Mouse (Mus musculus) heart, embryonic 16.5 days (tissue): ENCODE data around the gene Icosl. TPM values are rescaled to one million over a fixed set of nuclear protein-coding genes. Genes with fewer than 3 reads are reported as not detected.
"Not testable (repeated sequence)": the region's sequence is repeated elsewhere in the genome, so short reads cannot be mapped to it uniquely, and the experiment has no call there.

ENCODE experiments used
- ATAC-seq: fragments of 200-750 bp; cut with Nextera tagmentation; replicated peaks from 2 replicates; pipeline ENCODE4 v1.8.0; 2017; ENCODE audit warnings: moderate number of reproducible peaks; ENCODE audit not compliant: insufficient read depth, low FRiP score; ENCODE audit errors: extremely low read depth
- H3K27ac ChIP-seq: fragments of 300-500 bp; sonication (generic); 2 replicates; pipeline ENCODE4 v1.5.1; 2014; ENCODE audit warnings: mild to moderate bottlenecking, low read length, control low read depth, moderate library complexity
- H3K27me3 ChIP-seq: fragments of 300-500 bp; sonication (generic); 2 replicates; pipeline ENCODE4 v1.6.1; 2014; ENCODE audit warnings: low read length, mixed read lengths; ENCODE audit not compliant: control insufficient read depth, insufficient read depth
- H3K36me3 ChIP-seq: fragments of 300-500 bp; sonication (generic); 2 replicates; pipeline ENCODE4 v1.6.1; 2014; ENCODE audit not compliant: control insufficient read depth, insufficient read depth
- H3K4me1 ChIP-seq: fragments of 300-500 bp; sonication (generic); 2 replicates; pipeline ENCODE4 v1.6.1; 2014; ENCODE audit warnings: low read length, mixed read lengths; ENCODE audit not compliant: control insufficient read depth, insufficient read depth
- H3K4me2 ChIP-seq: fragments of 300-500 bp; sonication (generic); 2 replicates; pipeline ENCODE4 v1.6.1; 2014; ENCODE audit warnings: low read depth, mild to moderate bottlenecking, control low read depth, low read length
- H3K4me3 ChIP-seq: fragments of 300-500 bp; sonication (generic); 2 replicates; pipeline ENCODE4 v1.5.1; 2014; ENCODE audit warnings: mild to moderate bottlenecking, control low read depth, low read length
- H3K9ac ChIP-seq: fragments of 300-500 bp; sonication (generic); 2 replicates; pipeline ENCODE4 v1.6.1; 2014; ENCODE audit warnings: low read length, control low read depth
- H3K9me3 ChIP-seq: fragments of 300-500 bp; sonication (generic); replicated peaks from 2 replicates; pipeline ENCODE4 v1.6.1; 2016; ENCODE audit warnings: low read length; ENCODE audit not compliant: control insufficient read depth
- WGBS: fragments of 180-500 bp; shearing (Covaris S2); extraction: QIAGEN DNeasy Blood & Tissue Kit; methylation state at CpG from one replicate; pipeline ENCODE4 v1.1.7; 2014; 5-methylcytosine and 5-hydroxymethylcytosine counted together
- polyA plus RNA-seq: library from polyadenylated mRNA; unstranded; fragments of >200 nt; fragmentation: Nextera tagmentation; extraction: Ambion mirVana; gene quantifications from 2 replicates; pipeline ENCODE4 v1.2.1, GENCODE M21; 2015

Gene Icosl
- polyA plus RNA-seq, 1 experiment from 2014 or later, result 2.5 TPM

DNA sequence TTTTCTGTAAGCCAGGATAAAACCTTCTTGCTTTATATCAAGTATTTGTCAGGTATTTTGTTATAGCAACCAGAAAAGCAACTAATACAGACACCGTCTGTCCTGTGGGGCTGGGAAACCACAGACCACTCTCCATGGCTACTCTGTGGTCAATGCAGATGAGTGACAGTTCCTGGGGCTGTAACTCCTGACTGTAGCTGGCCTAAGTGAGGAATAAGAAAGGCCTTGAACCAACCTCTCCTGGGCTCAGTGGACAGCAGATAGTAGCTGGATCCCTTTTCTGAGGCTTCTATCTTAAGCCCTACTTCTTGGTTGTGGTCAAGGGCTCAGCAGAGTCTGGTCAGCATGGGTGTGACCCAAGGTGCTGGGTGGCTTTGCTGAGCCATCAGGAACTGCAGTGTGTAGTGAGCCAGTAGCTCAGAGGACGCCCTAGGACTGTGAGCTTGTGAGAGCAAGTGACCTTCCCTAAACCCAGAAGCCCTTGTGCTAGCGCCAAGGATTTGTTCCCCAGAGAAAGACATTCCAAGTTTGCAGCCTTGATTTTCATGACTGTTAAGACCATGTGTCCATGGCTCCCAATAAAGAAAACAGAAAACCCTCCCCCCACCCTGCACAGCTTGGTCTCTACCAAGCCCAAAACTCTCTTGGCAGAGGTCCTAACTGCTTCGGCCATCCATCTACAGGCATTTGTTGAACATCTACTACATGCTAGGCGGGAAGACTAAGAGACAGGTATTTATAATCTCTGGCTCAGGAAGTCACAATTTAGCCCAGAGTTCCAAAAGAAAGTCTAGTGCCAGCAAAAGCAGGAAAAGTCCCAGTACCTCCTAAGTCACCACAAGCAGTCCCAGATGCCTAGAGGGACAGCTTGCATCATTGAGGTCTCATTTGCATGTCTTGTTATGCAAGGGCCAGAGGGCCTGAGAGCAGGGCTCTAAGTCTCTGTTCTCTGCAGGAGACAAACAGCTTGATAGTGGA lies 27.1 kb downstream of the Icosl start:
- 76% methylated on average over 5 of the region's 5 CpGs for WGBS
- Histone ChIP-seq H3K4me1 (peaks cover 1% of the 10 kb centered on the region; the same call in 1 of the 2 replicates), H3K9ac (no peak overlapping the region), H3K9me3 (0 out of 2 replicates have a peak, but pooled peaks cover 2% of the 10 kb centered on the region), H3K4me2 (no peak overlapping the region), H3K4me3 (no peak overlapping the region), H3K27me3 (peaks cover under 1% of the 10 kb centered on the region; the same call in 1 of the 2 replicates), H3K27ac (no peak overlapping the region), H3K36me3 (no peaks in the 10 kb centered on the region)
- no peak for ATAC-seq

DNA sequence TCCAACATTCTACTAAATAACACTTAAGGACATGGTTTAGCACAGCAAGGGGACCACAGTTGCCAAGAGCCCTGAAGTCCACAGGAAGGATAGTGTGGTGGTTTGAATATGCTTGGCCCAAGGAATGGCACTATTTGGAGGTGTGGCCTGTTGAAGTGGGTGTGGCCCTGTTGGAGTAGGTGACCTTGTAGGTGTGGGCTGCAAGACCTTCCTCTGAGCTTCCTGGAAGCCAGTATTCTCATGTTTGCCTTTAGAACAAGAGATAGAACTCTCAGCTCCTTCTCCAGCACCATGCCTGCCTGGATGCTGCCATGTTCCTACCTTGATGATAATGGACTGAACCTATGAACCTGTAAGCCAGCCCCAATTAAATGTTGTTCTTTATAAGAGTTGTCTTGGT lies 30.8 kb downstream of the Icosl start:
- not testable (repeated sequence) for H3K9ac ChIP-seq, H3K36me3 ChIP-seq, H3K4me1 ChIP-seq, H3K27ac ChIP-seq, H3K27me3 ChIP-seq, H3K4me2 ChIP-seq, H3K4me3 ChIP-seq, ATAC-seq, H3K9me3 ChIP-seq

DNA sequence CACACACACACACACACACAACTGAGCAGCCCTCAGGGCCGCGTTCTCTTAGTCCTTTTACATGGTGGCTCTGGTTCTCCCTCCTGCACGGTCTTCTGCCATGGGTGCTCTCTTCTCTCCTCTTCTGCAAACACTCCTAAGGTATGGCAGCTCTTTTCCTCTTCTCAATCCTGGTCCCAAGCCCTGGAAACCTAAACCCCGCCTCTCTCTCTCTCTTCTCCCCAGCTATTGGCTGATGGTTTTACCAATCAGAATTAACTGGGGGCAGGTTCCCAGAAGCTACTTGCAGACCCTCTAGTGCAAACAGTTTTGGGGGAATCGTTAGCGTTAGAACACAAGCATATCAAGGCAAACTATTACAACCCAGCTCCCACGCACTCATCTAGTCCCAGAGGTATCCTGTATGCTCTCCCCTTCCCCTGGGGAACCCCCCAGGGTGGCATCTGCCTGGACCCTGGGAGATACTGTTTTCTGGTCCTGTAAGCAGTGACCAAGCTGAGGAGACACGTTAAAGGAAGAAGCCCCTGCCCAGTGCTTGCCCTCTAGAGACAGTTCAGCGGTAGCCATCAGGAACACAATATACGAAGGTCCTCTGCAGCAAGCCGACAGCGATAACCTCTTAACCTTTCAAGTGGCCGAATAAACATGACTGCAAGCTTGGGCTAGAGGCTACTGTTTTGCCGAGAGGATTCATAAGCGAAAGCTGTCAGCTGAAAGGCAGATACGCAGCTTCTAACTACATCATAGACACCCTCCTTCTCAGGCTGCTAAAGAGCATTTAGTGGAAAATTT lies 32.1 kb downstream of the Icosl start:
- H3K4me1 ChIP-seq, result peaks cover 6% of the 10 kb centered on the region
- no peaks in the 10 kb centered on the region for H3K9me3 ChIP-seq

DNA sequence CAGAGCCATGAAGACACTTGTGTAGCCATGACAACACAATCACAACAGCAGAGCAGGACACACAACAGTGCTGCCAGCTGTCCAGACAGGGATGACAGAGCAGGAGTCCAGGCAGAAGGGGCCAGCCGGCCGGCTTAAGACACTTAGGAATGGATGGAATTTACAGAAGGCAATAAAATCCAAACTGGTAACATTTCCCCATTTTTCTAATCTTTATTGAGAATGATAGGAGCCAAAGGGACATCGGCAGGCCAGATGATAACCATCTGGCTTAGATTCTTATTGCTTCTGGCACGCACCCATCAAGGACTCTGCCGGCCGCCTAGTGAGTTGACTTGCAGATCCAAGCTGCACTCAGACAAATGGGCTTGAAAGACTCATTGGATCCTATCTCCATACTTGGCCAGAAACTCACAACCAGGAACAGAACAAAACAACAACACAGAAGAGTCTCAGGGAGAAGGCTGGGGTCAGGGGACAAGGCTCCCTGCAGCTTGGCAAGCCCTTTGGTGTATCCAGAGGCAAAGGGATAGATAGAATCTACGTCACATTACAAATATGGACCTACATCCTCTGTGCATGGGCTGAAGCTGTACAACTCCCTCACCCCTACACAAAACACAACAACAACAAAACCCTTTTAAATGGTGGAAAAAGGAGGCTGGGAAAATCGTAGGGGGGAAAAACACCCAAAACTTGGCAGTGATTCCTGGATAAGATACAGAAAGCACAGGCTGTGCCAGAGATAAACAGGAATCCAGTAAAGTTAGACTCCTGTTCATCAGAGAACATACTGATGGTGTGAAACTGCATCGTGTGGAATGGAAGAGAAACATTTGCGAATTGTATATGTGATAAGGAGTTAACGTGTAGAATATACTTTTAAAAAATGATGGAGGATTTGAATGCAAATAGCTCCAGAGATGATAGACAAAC lies 35.7 kb downstream of the Icosl start:
- Histone ChIP-seq H3K27me3 (no peaks in the 10 kb centered on the region), H3K4me2 (no peak overlapping the region), H3K4me1 (peaks cover 6% of the 10 kb centered on the region), H3K27ac (no peak overlapping the region), H3K9ac (no peak overlapping the region), H3K36me3 (no peaks in the 10 kb centered on the region), H3K9me3 (peaks cover 5% of the 10 kb centered on the region), H3K4me3 (no peak overlapping the region)
- no peak for ATAC-seq
- WGBS, result 65% methylated on average over 11 of the region's 11 CpGs

More for the DNA sequence above, 32.1 kb downstream of the Icosl start:
- Histone ChIP-seq H3K27me3 (no peaks in the 10 kb centered on the region), H3K9ac (0 out of 2 replicates have a peak overlapping the region, but pooled peaks have one; percentile 9), H3K27ac (no peak overlapping the region), H3K36me3 (no peaks in the 10 kb centered on the region), H3K4me2 (peak overlapping the region; percentile 53), H3K4me3 (peak overlapping the region; percentile 24)
- no peak for ATAC-seq
- 16% methylated on average over 16 of the region's 16 CpGs for WGBS

DNA sequence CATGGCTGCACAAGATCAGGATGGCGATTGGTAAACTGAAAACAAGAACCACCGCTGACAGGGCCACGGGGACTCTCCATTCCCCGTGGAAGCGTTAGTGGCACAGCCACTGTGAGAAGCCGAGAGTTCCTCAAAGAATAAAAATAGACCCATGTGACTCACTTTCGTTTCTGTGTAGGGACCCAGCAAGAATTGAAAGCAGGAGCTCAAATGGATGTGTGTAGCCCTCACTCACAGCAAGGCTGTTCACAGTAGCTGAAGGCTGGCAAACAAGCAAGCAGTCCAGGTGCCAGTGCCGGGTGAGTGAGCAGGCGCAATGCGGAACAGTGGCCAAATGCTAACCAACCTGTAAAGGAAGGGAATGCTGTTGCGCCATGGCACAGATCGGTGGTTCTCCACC lies 36.4 kb downstream of the Icosl start:
- H3K27ac ChIP-seq, result no peak overlapping the region

DNA sequence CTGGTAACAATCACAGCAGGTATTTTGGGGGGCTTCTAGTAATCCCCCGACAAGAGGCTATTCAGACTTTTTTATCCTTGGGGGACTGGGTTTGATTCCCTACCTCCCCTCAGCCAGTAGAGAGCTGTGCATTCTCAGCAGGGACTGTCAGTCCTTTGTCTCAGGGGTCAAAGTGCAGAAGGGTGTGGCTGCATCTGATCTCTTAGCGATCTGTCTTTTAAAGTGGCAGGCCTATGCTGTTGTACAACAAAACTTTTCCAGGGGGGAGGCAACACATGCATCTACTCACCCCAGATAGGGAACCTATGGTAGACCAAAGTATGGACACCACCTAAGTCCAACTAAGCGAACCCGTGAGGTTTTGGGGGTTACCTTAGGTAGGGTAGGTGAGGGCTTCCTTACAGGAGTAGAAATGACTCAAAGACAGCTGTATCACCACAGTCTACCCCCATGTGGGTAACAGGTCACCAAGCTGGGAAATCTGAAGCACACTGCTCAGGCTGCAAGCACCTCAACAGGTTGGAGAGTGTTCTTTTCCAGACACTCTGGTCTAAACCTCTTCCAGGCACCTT lies 45.5 kb downstream of the Icosl start:
- Histone ChIP-seq H3K9me3 (peaks cover 3% of the 10 kb centered on the region), H3K27ac (no peak overlapping the region), H3K36me3 (no peaks in the 10 kb centered on the region), H3K4me1 (no peaks in the 10 kb centered on the region), H3K4me2 (no peak overlapping the region), H3K9ac (no peak overlapping the region), H3K27me3 (no peaks in the 10 kb centered on the region), H3K4me3 (no peak overlapping the region)
- no peak for ATAC-seq
- 89% methylated on average over 4 of the region's 4 CpGs for WGBS

More for the DNA sequence above, 36.4 kb downstream of the Icosl start:
- Histone ChIP-seq H3K36me3 (no peaks in the 10 kb centered on the region), H3K9ac (no peak overlapping the region), H3K4me1 (peaks cover 6% of the 10 kb centered on the region), H3K4me2 (no peak overlapping the region), H3K4me3 (no peak overlapping the region), H3K27me3 (no peaks in the 10 kb centered on the region), H3K9me3 (peaks cover 5% of the 10 kb centered on the region)
- ATAC-seq, result no peak
- WGBS, result 63% methylated on average over 12 of the region's 12 CpGs

DNA sequence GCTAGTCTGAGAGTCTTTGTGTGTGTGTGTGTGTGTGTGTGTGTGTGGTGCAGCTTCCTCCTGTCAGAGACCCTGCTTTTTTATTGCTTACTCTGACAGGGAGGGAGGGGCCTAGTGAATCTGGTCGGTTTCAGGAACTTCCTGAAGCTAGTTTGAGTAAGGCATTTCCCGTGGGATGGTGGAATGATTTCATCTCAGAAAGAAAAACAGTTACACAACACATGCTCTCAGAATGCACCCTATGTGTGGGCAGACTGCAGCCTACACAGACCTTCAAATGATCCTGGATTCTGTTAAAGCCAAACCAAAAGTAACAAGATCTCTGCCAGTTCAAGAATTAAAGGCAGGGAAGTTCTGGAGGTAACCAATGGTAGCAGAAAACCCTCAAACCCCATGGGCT lies 46.1 kb downstream of the Icosl start:
- Histone ChIP-seq H3K4me2 (no peak overlapping the region), H3K27me3 (no peaks in the 10 kb centered on the region), H3K9me3 (peaks cover 3% of the 10 kb centered on the region), H3K4me3 (no peak overlapping the region), H3K9ac (no peak overlapping the region), H3K36me3 (no peaks in the 10 kb centered on the region), H3K27ac (no peak overlapping the region), H3K4me1 (no peaks in the 10 kb centered on the region)
- WGBS, result 66% methylated on average over 2 of the region's 2 CpGs
- no peak for ATAC-seq

DNA sequence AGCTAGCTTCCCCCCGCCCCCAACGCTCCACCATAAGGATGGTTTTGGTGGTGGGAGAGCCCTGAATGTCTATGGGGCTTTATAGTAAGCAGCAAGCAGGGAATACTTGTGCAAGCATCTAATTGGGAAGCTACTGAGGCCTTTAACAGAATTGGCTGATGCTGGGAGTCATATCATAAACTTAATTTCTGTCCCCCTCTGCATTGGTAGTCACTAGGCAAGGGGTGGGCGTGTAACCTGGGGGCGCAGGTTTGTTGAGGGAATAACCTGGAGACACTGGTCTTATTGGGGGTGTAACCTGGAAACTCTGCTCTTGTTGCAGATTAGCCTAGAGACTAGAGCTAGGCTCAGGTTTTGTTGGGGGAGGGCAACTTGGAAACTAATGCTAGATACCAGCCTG lies 50.3 kb downstream of the Icosl start:
- no peaks in the 10 kb centered on the region for H3K4me1 ChIP-seq
- no peak overlapping the region for H3K4me2 ChIP-seq
- H3K4me3 ChIP-seq, result no peak overlapping the region
- ATAC-seq, result no peak
- peaks cover 3% of the 10 kb centered on the region; the same call in 1 of the 2 replicates for H3K9me3 ChIP-seq
- 85% methylated on average over 4 of the region's 4 CpGs for WGBS
- H3K9ac ChIP-seq, result no peak overlapping the region
- no peak overlapping the region for H3K27ac ChIP-seq
- no peaks in the 10 kb centered on the region for H3K27me3 ChIP-seq
- H3K36me3 ChIP-seq, result no peaks in the 10 kb centered on the region
